Mouse (Mus musculus) C2C12 (cell line): ENCODE measurements around the gene Dnajc22. TPM values are rescaled to one million over a fixed set of nuclear protein-coding genes. Genes with fewer than 3 reads are reported as not detected.
A peak's percentile ranks its signal among the peaks of the same experiment; 100 is the strongest.

Experiments
- H3K27me3 ChIP-seq: one replicate; pipeline ENCODE4 v1.6.1; 2011; ENCODE audit not compliant: control insufficient read depth, insufficient read depth, insufficient read length
- H3K36me3 ChIP-seq: one replicate; pipeline ENCODE4 v1.6.1; 2011; ENCODE audit not compliant: control insufficient read depth, insufficient read depth
- H3K4me3 ChIP-seq: one replicate; pipeline ENCODE4 v1.5.1; 2011; ENCODE audit warnings: mild to moderate bottlenecking, control low read depth; ENCODE audit not compliant: poor library complexity, insufficient read depth, severe bottlenecking
- H3K79me2 ChIP-seq: one replicate; pipeline ENCODE4 v1.6.1; 2011; ENCODE audit not compliant: control insufficient read depth, insufficient read depth
- H3K79me3 ChIP-seq: one replicate; pipeline ENCODE4 v1.6.1; 2011; ENCODE audit warnings: low read depth, control low read depth
- H3ac ChIP-seq: one replicate; pipeline ENCODE3; 2011; ENCODE audit warnings: low read depth; ENCODE audit not compliant: control insufficient read depth, insufficient read length
- CEBPB ChIP-seq: IDR thresholded peaks from one replicate; pipeline ENCODE4 v1.6.1; 2011; ENCODE audit warnings: low read depth, mild to moderate bottlenecking, control low read depth, moderate library complexity
- CTCF ChIP-seq: IDR thresholded peaks from one replicate; pipeline ENCODE4 v1.5.1; 2011; ENCODE audit not compliant: control insufficient read depth, insufficient read depth, insufficient read length
- FOSL1 ChIP-seq: IDR thresholded peaks from one replicate; pipeline ENCODE4 v1.8.0; 2011; ENCODE audit warnings: mild to moderate bottlenecking, low read length; ENCODE audit not compliant: poor library complexity, insufficient read depth, severe bottlenecking
- MAX ChIP-seq: IDR thresholded peaks from one replicate; pipeline ENCODE4 v1.6.1; 2011; ENCODE audit warnings: mild to moderate bottlenecking, control low read depth
- MYOD1 ChIP-seq: IDR thresholded peaks from one replicate; pipeline ENCODE4 v1.6.1; 2011; ENCODE audit warnings: low read depth; ENCODE audit not compliant: control insufficient read depth, insufficient read length
- MYOG ChIP-seq: IDR thresholded peaks from one replicate; pipeline ENCODE4 v1.6.1; 2011; ENCODE audit not compliant: control insufficient read depth, insufficient read length; ENCODE audit errors: extremely low read depth
- USF1 ChIP-seq: IDR thresholded peaks from one replicate; pipeline ENCODE4 v1.6.1; 2011; ENCODE audit warnings: low read depth, mild to moderate bottlenecking, control low read depth, moderate library complexity
- polyA plus RNA-seq: library from polyadenylated mRNA; unstranded; fragments of >200 nt; fragmentation: generic; extraction: Trizol; gene quantifications from one replicate; pipeline ENCODE4 v1.2.1, GENCODE M21; 2012; ENCODE audit warnings: missing spikeins

Gene Dnajc22
- polyA plus RNA-seq, 1 experiment = 0.74 TPM

GRCm38 (mm10) chr15:99111809-99112208 is 18.8 kb downstream of the Dnajc22 start:
- Histone ChIP-seq H3ac (no peak overlapping the region), H3K79me2 (no peaks in the 10 kb centered on the region), H3K36me3 (no peaks in the 10 kb centered on the region), H3K4me3 (no peak overlapping the region), H3K79me3 (no peaks in the 10 kb centered on the region), H3K27me3 (no peaks in the 10 kb centered on the region)
- no peak for TF ChIP-seq CTCF
- no peak for TF ChIP-seq CEBPB
- no peak for TF ChIP-seq MAX
- TF ChIP-seq MYOG = no peak
- no peak for TF ChIP-seq MYOD1
- TF ChIP-seq USF1 = no peak
- no peak for TF ChIP-seq FOSL1

- no peaks in the 10 kb centered on the region for H3K79me3 ChIP-seq
- H3K79me2 ChIP-seq = no peaks in the 10 kb centered on the region
- no peak overlapping the region for H3ac ChIP-seq
- no peak overlapping the region for H3K4me3 ChIP-seq
- TF ChIP-seq CTCF (no peak), MYOD1 (no peak)
- H3K36me3 ChIP-seq = no peaks in the 10 kb centered on the region
- no peaks in the 10 kb centered on the region for H3K27me3 ChIP-seq
Measured at GRCm38 (mm10) chr15:99112843-99113395, 19.9 kb downstream of the Dnajc22 start.

GRCm38 (mm10) chr15:99113396-99113975 is 20.5 kb downstream of the Dnajc22 start:
- no peaks in the 10 kb centered on the region for H3K27me3 ChIP-seq
- H3K4me3 ChIP-seq = no peak overlapping the region
- no peak for TF ChIP-seq MYOD1
- peak; percentile 68 for TF ChIP-seq MAX
- TF ChIP-seq USF1 = peak; percentile 62
- peak; percentile 8 for TF ChIP-seq CTCF

GRCm38 (mm10) chr15:99114312-99115064 is 21.5 kb downstream of the Dnajc22 start:
- no peaks in the 10 kb centered on the region for H3K36me3 ChIP-seq
- TF ChIP-seq FOSL1 = no peak
- no peak for TF ChIP-seq USF1
- TF ChIP-seq CTCF = no peak
- TF ChIP-seq MAX = no peak
- no peak for TF ChIP-seq MYOD1
- TF ChIP-seq MYOG = no peak
- TF ChIP-seq CEBPB = no peak
- no peaks in the 10 kb centered on the region for H3K79me3 ChIP-seq
- H3K79me2 ChIP-seq = no peaks in the 10 kb centered on the region
- no peaks in the 10 kb centered on the region for H3K27me3 ChIP-seq
- H3K4me3 ChIP-seq = no peak overlapping the region
- H3ac ChIP-seq = no peak overlapping the region

More at GRCm38 (mm10) chr15:99113396-99113975, 20.5 kb downstream of the Dnajc22 start:
- H3K36me3 ChIP-seq = no peaks in the 10 kb centered on the region
- H3K79me3 ChIP-seq = no peaks in the 10 kb centered on the region
- H3ac ChIP-seq = no peak overlapping the region
- H3K79me2 ChIP-seq = no peaks in the 10 kb centered on the region

GRCm38 (mm10) chr15:99115065-99115423 is 22.1 kb downstream of the Dnajc22 start:
- Histone ChIP-seq H3K27me3 (no peaks in the 10 kb centered on the region), H3K79me2 (no peaks in the 10 kb centered on the region), H3ac (no peak overlapping the region), H3K79me3 (no peaks in the 10 kb centered on the region), H3K4me3 (no peak overlapping the region), H3K36me3 (no peaks in the 10 kb centered on the region)
- TF ChIP-seq MAX (no peak), USF1 (no peak), CTCF (no peak), CEBPB (no peak), MYOG (no peak), FOSL1 (no peak), MYOD1 (no peak)

GRCm38 (mm10) chr15:99116539-99116938 is 23.6 kb downstream of the Dnajc22 start:
- Histone ChIP-seq H3ac (no peak overlapping the region), H3K79me3 (no peaks in the 10 kb centered on the region), H3K4me3 (no peak overlapping the region), H3K36me3 (no peaks in the 10 kb centered on the region), H3K27me3 (no peaks in the 10 kb centered on the region), H3K79me2 (no peaks in the 10 kb centered on the region)
- TF ChIP-seq USF1 (no peak), MYOD1 (no peak), MAX (no peak), CTCF (no peak)
